Mouse (Mus musculus): ENCODE data around the gene Osgin1. TPM values are rescaled to one million over a fixed set of nuclear protein-coding genes. Genes with fewer than 3 reads are reported as not detected.

The Osgin1 gene
- 10 to 100 TPM in 1 of 2 experiments, 1 to 10 TPM in 1; 7.8 to 14.4 TPM for polyA plus RNA-seq (2017; shearing (Covaris generic))

GRCm38 (mm10) chr8:119433582-119434174 lies at the start of gene Osgin1:
Osgin1 (plus strand) TSS chr8:119434124.

GRCm38 (mm10) chr8:119394524-119395026 lies 39.3 kb upstream of the Osgin1 start, which contains the start of gene Mlycd:
Mlycd (plus strand) TSS chr8:119394878.

GRCm38 (mm10) chr8:119446211-119446989 lies 12.5 kb downstream of the Osgin1 start, which contains the start of gene Necab2:
Necab2 (plus strand) TSS chr8:119446719.

Other genes with a start within 250 kb of the Osgin1 start
- 100 to 1,000 TPM; 177 to 197 TPM for gene Hsbp1, start 89.6 kb upstream of the Osgin1 start, polyA plus RNA-seq (2017; shearing (Covaris generic))
- gene Mlycd, start 39.2 kb upstream of the Osgin1 start, polyA plus RNA-seq (2017; shearing (Covaris generic)) = 10 to 100 TPM; 25.1 to 28.4 TPM
- not detected for gene Necab2, start 12.6 kb downstream of the Osgin1 start, polyA plus RNA-seq (2017; shearing (Covaris generic))
- gene Slc38a8, start 67.6 kb downstream of the Osgin1 start, polyA plus RNA-seq (2017; shearing (Covaris generic)) = under 1 TPM; 0.12 to 0.20 TPM
- 10 to 100 TPM; 54.1 to 62.1 TPM for gene Mbtps1, start 124.6 kb downstream of the Osgin1 start, polyA plus RNA-seq (2017; shearing (Covaris generic))
- 100 to 1,000 TPM in 1 of 2 experiments, 10 to 100 TPM in 1; 80.6 to 117 TPM for gene Hsdl1, start 141.1 kb downstream of the Osgin1 start, polyA plus RNA-seq (2017; shearing (Covaris generic))
- gene Dnaaf1, start 141.1 kb downstream of the Osgin1 start, polyA plus RNA-seq (2017; shearing (Covaris generic)) = not detected
- gene Taf1c, start 171.1 kb downstream of the Osgin1 start, polyA plus RNA-seq (2017; shearing (Covaris generic)) = 10 to 100 TPM; 19.8 to 24.3 TPM
- not detected for gene Adad2, start 178.6 kb downstream of the Osgin1 start, polyA plus RNA-seq (2017; shearing (Covaris generic))
- gene Kcng4, start 201.6 kb downstream of the Osgin1 start, polyA plus RNA-seq (2017; shearing (Covaris generic)) = under 1 TPM in 1 of 2 experiments, not detected in 1; 0.09 TPM
- gene Wfdc1, start 232.2 kb downstream of the Osgin1 start, polyA plus RNA-seq (2017; shearing (Covaris generic)) = not detected